Comparison of ENCODE assay signal across 1 mouse cellular context in genomic region chr4:127021151-127021945, GRCm38 (mm10).
TF ChIP-seq lines count a peak whose summit lies in the region.

Sfpq (plus strand) TSS chr4:127021324.

TF ChIP-seq in CH12.LX, 34 proteins besides CTCF, POLR2A, EP300 and RAD21 (continued from another document):
- peak; percentile 98 for TF ChIP-seq POLR2AphosphoS2 (IDR thresholded peaks at IDR 0.05; ENCODE audit: low read depth, low read length)
- peak; percentile 99 for TF ChIP-seq NELFE (IDR thresholded peaks at IDR 0.05; ENCODE audit: low read depth, low read length)
